Mouse (Mus musculus): ENCODE data around the gene Prdm11. TPM values are rescaled to one million over a fixed set of nuclear protein-coding genes. Genes with fewer than 3 reads are reported as not detected.

The Prdm11 gene
- polyA plus RNA-seq, 1 experiment from 2014 or later = 8.0 TPM

DNA sequence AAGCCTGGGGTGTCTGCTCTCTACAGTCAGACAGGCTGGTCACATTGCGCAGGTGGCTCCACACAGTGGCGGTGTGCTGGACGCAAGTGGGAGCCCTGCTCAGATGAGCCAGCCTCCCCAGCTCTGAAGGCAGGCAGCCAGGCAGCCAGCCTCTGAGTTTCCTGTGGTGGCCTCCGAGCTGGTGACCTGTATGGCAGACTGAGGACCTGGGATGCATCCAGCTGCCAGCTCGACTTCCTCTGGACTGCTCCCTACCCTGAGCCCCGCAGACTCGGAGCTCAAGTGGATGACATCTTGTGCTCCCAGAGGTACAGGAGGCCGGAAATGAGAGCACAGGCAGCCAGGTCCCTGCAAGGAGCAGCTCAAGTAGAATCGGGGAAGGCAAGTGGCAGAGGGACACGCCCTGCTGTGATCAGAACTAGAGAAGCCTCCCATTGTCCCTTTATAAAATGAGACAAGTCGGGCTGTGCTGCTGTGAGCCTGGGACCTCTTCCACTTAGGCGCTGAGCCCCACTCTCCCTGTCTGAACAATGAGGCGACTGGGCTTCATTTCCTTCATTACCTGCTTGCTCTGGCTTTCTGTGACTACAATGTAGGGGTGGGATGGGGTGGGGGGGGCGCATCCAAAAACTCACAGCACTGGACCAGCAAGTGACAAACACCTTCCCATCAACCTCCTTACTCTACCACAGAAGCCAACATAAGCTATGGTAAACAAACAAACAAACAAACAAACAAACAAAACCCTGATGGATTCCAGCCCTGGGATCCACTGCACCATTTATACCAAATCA is 16.5 kb downstream of the Prdm11 start:
- Histone ChIP-seq H3K36me3 (ENCODE audit: control insufficient read depth, insufficient read depth, low read length) (no peaks in the 10 kb centered on the region), H3K9me3 (ENCODE audit: control insufficient read depth, low read depth, low read length) (no peaks in the 10 kb centered on the region), H3K9ac (replicated peaks; ENCODE audit: low read depth, low read length) (no peak overlapping the region), H3K4me3 (ENCODE audit: low read depth, low read length) (no peak overlapping the region), H3K27me3 (ENCODE audit: control insufficient read depth, insufficient read depth, low read length) (no peaks in the 10 kb centered on the region), H3K4me1 (ENCODE audit: control insufficient read depth, insufficient read depth, low read length) (peaks cover 35% of the 10 kb centered on the region), H3K4me2 (replicated peaks; ENCODE audit: low read depth, low read length) (no peak overlapping the region), H3K27ac (ENCODE audit: low read length) (no peak overlapping the region)
- WGBS = 44% methylated on average over 14 of the region's 14 CpGs
- no peak for ATAC-seq (ENCODE audit: insufficient number of reproducible peaks, insufficient read depth, low FRiP score, low read depth)

DNA sequence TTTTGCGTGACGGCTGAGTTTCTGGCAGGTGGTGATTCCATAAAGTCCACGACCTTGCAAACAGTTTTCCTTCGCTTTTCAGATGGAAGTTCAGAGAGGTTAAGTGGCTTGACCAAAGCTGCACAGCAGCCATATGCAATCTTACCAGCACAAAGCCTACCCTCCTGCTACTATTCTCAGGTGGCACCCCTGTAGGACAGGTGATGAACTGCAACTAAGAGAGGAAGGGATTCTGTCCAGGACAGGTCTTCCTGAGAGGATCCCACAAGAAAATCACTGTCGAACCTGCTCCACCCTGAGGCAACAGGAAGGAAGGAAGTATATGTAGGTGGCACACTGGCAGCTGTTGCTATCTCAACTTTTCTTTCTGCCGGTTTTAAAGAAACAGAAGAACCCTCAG is 17.1 kb downstream of the Prdm11 start:
- H3K4me3 ChIP-seq (ENCODE audit: low read depth, low read length) = no peak overlapping the region
- peaks cover 35% of the 10 kb centered on the region for H3K4me1 ChIP-seq (ENCODE audit: control insufficient read depth, insufficient read depth, low read length)
- H3K36me3 ChIP-seq (ENCODE audit: control insufficient read depth, insufficient read depth, low read length) = no peaks in the 10 kb centered on the region
- H3K9me3 ChIP-seq (ENCODE audit: control insufficient read depth, low read depth, low read length) = no peaks in the 10 kb centered on the region
- H3K27me3 ChIP-seq (ENCODE audit: control insufficient read depth, insufficient read depth, low read length) = no peaks in the 10 kb centered on the region
- ATAC-seq (ENCODE audit: insufficient number of reproducible peaks, insufficient read depth, low FRiP score, low read depth) = no peak
- no peak overlapping the region for H3K27ac ChIP-seq (ENCODE audit: low read length)
- no peak overlapping the region for H3K9ac ChIP-seq (replicated peaks; ENCODE audit: low read depth, low read length)
- H3K4me2 ChIP-seq (replicated peaks; ENCODE audit: low read depth, low read length) = no peak overlapping the region
- 58% methylated on average over 6 of the region's 6 CpGs for WGBS

DNA sequence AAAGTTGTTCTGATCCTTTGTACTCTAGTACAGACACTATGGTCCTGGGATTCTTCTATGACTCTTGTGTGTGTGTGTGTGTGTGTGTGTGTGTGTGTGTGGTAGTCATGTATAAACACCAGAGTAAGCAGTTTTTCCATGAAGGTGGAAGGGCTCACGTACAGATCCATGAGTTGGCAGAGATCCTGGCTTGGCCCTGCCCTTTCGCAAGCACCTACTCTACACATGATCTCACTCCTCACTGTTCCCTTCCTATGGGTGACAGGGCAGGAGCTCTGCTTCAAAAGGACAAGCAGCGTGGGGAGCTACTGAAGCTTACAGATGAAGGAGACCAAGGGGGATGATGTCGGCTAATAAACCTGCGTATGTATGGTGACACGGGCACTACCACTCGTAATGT is 18.3 kb downstream of the Prdm11 start:
- Histone ChIP-seq H3K27ac (ENCODE audit: low read length) (no peak overlapping the region), H3K4me3 (ENCODE audit: low read depth, low read length) (no peak overlapping the region), H3K4me2 (replicated peaks; ENCODE audit: low read depth, low read length) (no peak overlapping the region), H3K9me3 (ENCODE audit: control insufficient read depth, low read depth, low read length) (0 out of 2 replicates have a peak, but pooled peaks cover 7% of the 10 kb centered on the region), H3K9ac (replicated peaks; ENCODE audit: low read depth, low read length) (no peak overlapping the region), H3K36me3 (ENCODE audit: control insufficient read depth, insufficient read depth, low read length) (no peaks in the 10 kb centered on the region), H3K27me3 (ENCODE audit: control insufficient read depth, insufficient read depth, low read length) (no peaks in the 10 kb centered on the region), H3K4me1 (ENCODE audit: control insufficient read depth, insufficient read depth, low read length) (peaks cover 35% of the 10 kb centered on the region)
- 83% methylated on average over 7 of the region's 7 CpGs for WGBS
- ATAC-seq (ENCODE audit: insufficient number of reproducible peaks, insufficient read depth, low FRiP score, low read depth) = no peak

DNA sequence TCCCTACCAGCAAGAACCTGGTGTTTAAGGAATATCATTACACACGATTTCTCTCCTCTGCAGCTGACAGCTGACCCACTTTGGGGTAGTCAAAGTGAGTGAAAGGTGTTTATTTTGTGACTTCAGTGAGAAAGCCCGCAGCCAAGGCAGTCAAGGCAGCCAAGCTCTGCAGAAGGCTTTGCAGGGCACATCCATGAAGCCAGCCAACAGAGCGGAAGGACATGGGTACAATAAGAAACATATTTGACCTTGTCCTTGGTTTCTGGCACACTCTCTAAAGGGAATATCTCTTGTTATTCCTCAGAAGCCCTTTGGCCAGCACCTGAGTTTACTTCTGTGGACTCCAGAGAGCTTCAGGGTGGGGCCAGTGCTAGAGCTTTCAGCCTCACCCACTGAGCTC is 21.5 kb downstream of the Prdm11 start:
- Histone ChIP-seq H3K27me3 (ENCODE audit: control insufficient read depth, insufficient read depth, low read length) (no peaks in the 10 kb centered on the region), H3K9ac (replicated peaks; ENCODE audit: low read depth, low read length) (no peak overlapping the region), H3K4me3 (ENCODE audit: low read depth, low read length) (no peak overlapping the region), H3K4me1 (ENCODE audit: control insufficient read depth, insufficient read depth, low read length) (peaks cover 8% of the 10 kb centered on the region), H3K27ac (ENCODE audit: low read length) (no peak overlapping the region), H3K4me2 (replicated peaks; ENCODE audit: low read depth, low read length) (no peak overlapping the region), H3K9me3 (ENCODE audit: control insufficient read depth, low read depth, low read length) (0 out of 2 replicates have a peak, but pooled peaks cover 9% of the 10 kb centered on the region), H3K36me3 (ENCODE audit: control insufficient read depth, insufficient read depth, low read length) (no peaks in the 10 kb centered on the region)
- 60% methylated on average over 3 of the region's 3 CpGs for WGBS
- no peak for ATAC-seq (ENCODE audit: insufficient number of reproducible peaks, insufficient read depth, low FRiP score, low read depth)

DNA sequence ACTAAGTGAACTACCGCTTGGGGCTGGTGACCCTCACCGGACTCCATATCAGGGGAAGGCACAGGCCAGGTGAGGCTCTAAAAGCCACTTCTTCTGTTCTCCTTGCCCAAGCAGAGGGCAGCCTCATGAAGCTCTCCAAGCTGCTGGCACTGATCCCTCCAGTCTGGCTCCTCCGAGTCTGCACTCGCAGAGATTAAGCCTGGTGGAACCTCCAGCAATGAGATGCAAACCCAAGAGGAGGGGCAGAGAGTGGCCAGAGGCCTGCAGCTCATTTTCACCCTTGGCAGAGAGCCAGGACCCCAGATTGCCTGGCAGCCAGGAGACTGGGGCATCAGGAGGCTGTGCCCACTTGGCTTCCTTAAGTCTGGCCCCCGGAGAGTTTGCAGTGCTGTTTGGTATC is 27.1 kb downstream of the Prdm11 start:
- H3K27ac ChIP-seq (ENCODE audit: low read length) = no peak overlapping the region
- no peak overlapping the region for H3K9ac ChIP-seq (replicated peaks; ENCODE audit: low read depth, low read length)
- no peak for ATAC-seq (ENCODE audit: insufficient number of reproducible peaks, insufficient read depth, low FRiP score, low read depth)
- H3K27me3 ChIP-seq (ENCODE audit: control insufficient read depth, insufficient read depth, low read length) = no peaks in the 10 kb centered on the region
- no peak overlapping the region for H3K4me2 ChIP-seq (replicated peaks; ENCODE audit: low read depth, low read length)
- peaks cover 16% of the 10 kb centered on the region for H3K4me1 ChIP-seq (ENCODE audit: control insufficient read depth, insufficient read depth, low read length)
- WGBS = 64% methylated on average over 5 of the region's 5 CpGs
- H3K9me3 ChIP-seq (ENCODE audit: control insufficient read depth, low read depth, low read length) = 0 out of 2 replicates have a peak, but pooled peaks cover 9% of the 10 kb centered on the region
- H3K36me3 ChIP-seq (ENCODE audit: control insufficient read depth, insufficient read depth, low read length) = no peaks in the 10 kb centered on the region
- no peak overlapping the region for H3K4me3 ChIP-seq (ENCODE audit: low read depth, low read length)

DNA sequence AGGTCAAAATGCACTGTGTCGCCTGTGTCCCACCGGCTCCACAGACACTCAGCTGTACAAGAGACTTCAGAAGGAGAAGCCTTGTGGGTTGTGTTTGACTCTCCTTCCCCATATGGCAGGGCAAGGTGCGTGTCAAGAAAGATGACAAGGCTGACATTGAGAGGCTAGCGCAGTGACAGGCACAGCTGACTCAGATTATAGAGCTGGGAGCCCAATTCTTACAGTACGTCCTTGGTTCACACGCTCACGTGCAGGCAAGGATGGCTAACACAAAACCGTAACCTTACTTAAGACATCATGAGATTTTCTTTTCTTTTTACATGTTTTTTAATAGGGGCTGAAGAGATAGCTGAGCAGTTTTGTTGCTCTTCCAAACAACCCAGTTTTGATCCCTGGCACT is 28.8 kb downstream of the Prdm11 start:
- Histone ChIP-seq H3K27me3 (ENCODE audit: control insufficient read depth, insufficient read depth, low read length) (no peaks in the 10 kb centered on the region), H3K27ac (ENCODE audit: low read length) (no peak overlapping the region), H3K36me3 (ENCODE audit: control insufficient read depth, insufficient read depth, low read length) (peaks cover 5% of the 10 kb centered on the region; the same call in 1 of the 2 replicates), H3K9ac (replicated peaks; ENCODE audit: low read depth, low read length) (no peak overlapping the region), H3K9me3 (ENCODE audit: control insufficient read depth, low read depth, low read length) (no peaks in the 10 kb centered on the region), H3K4me2 (replicated peaks; ENCODE audit: low read depth, low read length) (no peak overlapping the region), H3K4me1 (ENCODE audit: control insufficient read depth, insufficient read depth, low read length) (peaks cover 21% of the 10 kb centered on the region), H3K4me3 (ENCODE audit: low read depth, low read length) (no peak overlapping the region)
- no peak for ATAC-seq (ENCODE audit: insufficient number of reproducible peaks, insufficient read depth, low FRiP score, low read depth)
- WGBS = 92% methylated on average over 8 of the region's 8 CpGs

DNA sequence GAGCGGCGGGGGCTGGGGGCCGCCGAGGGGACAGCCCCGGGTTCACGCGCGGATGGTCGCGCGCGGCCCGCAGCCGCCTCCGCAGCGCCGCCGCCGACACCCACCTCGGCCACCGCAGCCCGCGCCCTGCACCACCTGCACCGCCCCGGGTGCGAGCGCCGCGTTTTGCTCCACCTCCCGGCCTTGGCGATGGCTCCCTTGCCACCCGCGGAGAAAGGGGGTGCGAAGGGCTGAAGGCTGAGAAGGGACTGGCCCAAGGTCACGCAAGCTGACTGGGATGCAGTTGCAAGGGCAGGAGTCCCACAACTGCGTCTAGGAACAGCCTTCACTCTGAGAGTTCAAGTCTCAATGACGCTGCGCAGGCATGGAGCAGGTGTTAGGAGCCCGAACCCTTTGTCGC is 30.9 kb downstream of the Prdm11 start:
- H3K36me3 ChIP-seq (ENCODE audit: control insufficient read depth, insufficient read depth, low read length) = peaks cover 5% of the 10 kb centered on the region; the same call in 1 of the 2 replicates
- ATAC-seq (ENCODE audit: insufficient number of reproducible peaks, insufficient read depth, low FRiP score, low read depth) = 0 out of 2 replicates have a peak, but pooled peaks have one; percentile 3
- 2% methylated on average over 26 of the region's 40 CpGs for WGBS
- H3K4me1 ChIP-seq (ENCODE audit: control insufficient read depth, insufficient read depth, low read length) = peaks cover 21% of the 10 kb centered on the region
- no peaks in the 10 kb centered on the region for H3K27me3 ChIP-seq (ENCODE audit: control insufficient read depth, insufficient read depth, low read length)
- peak overlapping the region; percentile 50 for H3K4me2 ChIP-seq (replicated peaks; ENCODE audit: low read depth, low read length)
- H3K9me3 ChIP-seq (ENCODE audit: control insufficient read depth, low read depth, low read length) = no peaks in the 10 kb centered on the region
- H3K4me3 ChIP-seq (ENCODE audit: low read depth, low read length) = peak overlapping the region; percentile 29
- H3K27ac ChIP-seq (ENCODE audit: low read length) = peak overlapping the region; percentile 95
- H3K9ac ChIP-seq (replicated peaks; ENCODE audit: low read depth, low read length) = peak overlapping the region; percentile 69

DNA sequence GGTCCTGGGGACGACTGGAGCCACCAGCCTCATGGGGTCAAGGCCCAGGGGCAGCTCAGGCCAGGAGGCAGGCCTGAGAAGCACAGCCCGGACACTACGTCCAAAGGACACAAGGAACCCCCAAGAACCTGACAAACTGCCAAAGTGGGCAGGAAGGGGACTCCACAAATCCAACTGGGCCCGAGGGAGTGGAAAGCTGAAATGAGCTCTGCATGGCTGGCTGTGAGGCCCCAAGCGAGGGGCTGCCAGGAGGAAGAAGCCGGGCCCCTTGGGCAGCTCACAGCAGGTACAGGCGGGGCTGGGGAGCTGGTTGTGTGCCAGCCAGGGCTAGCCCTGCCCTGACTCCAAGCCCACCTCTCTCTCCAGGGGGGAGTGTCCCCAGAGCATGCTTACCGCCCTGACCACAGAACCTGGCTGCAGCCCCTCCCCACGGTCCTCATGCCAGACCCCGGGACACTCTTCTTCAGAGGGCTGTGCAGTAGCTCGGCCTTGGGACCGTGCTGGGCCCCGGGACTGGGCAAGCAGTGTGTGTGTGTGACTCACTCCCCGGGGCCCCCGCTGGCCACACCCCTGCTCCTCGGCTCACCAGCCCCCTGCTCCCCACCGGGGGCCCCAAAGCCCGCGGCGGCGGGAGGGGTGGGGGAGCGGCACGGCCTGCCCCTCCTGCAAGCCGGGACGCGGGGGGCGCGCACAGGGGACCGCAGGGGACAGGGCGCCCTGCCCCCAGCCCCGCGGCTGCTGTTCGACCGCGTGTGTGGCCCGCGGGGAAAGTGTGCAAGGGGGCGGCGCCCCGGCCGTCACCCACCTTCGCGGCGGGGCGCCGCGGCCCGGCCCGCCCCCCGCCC is 31.7 kb downstream of the Prdm11 start:
- Histone ChIP-seq H3K4me3 (ENCODE audit: low read depth, low read length) (peak overlapping the region; percentile 29), H3K9ac (replicated peaks; ENCODE audit: low read depth, low read length) (peak overlapping the region; percentile 69), H3K4me2 (replicated peaks; ENCODE audit: low read depth, low read length) (peak overlapping the region; percentile 50), H3K4me1 (ENCODE audit: control insufficient read depth, insufficient read depth, low read length) (peaks cover 21% of the 10 kb centered on the region), H3K27me3 (ENCODE audit: control insufficient read depth, insufficient read depth, low read length) (no peaks in the 10 kb centered on the region), H3K36me3 (ENCODE audit: control insufficient read depth, insufficient read depth, low read length) (peaks cover 6% of the 10 kb centered on the region; the same call in 1 of the 2 replicates), H3K27ac (ENCODE audit: low read length) (peak overlapping the region; percentile 95), H3K9me3 (ENCODE audit: control insufficient read depth, low read depth, low read length) (no peaks in the 10 kb centered on the region)
- ATAC-seq (ENCODE audit: insufficient number of reproducible peaks, insufficient read depth, low FRiP score, low read depth) = peak; percentile 92
- 2% methylated on average over 48 of the region's 50 CpGs for WGBS
